Mouse (Mus musculus): ENCODE data around the gene Aqp6.
A peak's percentile ranks its signal among the peaks of the same experiment; 100 is the strongest.

Aqp6 gene

GRCm38 (mm10) chr15:99600986-99601822 lies at the start of gene Aqp6:
Gene Aqp6 (plus strand): TSS chr15:99601400.
- no peak for DNase-seq (ENCODE audit: low spot score)

- DNase-seq (ENCODE audit: low spot score), result no peak
Observed at GRCm38 (mm10) chr15:99553767-99554166, 47.4 kb upstream of the Aqp6 start.

GRCm38 (mm10) chr15:99558947-99559346 lies 42.3 kb upstream of the Aqp6 start:
- no peak for DNase-seq (ENCODE audit: low spot score)

GRCm38 (mm10) chr15:99560246-99560645 lies 41.0 kb upstream of the Aqp6 start:
- DNase-seq (ENCODE audit: low spot score), result no peak

- DNase-seq (ENCODE audit: low spot score), result no peak
Observed at GRCm38 (mm10) chr15:99567371-99567770, 33.8 kb upstream of the Aqp6 start.

- no peak for DNase-seq (ENCODE audit: low spot score)
Observed at GRCm38 (mm10) chr15:99568682-99569081, 32.5 kb upstream of the Aqp6 start.

GRCm38 (mm10) chr15:99569123-99569522 lies 32.1 kb upstream of the Aqp6 start:
- DNase-seq (ENCODE audit: low spot score), result no peak

GRCm38 (mm10) chr15:99578802-99579485 lies 22.3 kb upstream of the Aqp6 start, which contains the start of gene Aqp2:
Gene Aqp2 (plus strand): TSS chr15:99579055.
- DNase-seq (ENCODE audit: low spot score), result no peak

- no peak for DNase-seq (ENCODE audit: low spot score)
Observed at GRCm38 (mm10) chr15:99583463-99584344, 17.5 kb upstream of the Aqp6 start.

- DNase-seq (ENCODE audit: low spot score), result no peak
Observed at GRCm38 (mm10) chr15:99584407-99585202, 16.6 kb upstream of the Aqp6 start.

- no peak for DNase-seq (ENCODE audit: low spot score)
Observed at GRCm38 (mm10) chr15:99585741-99586140, 15.5 kb upstream of the Aqp6 start.

GRCm38 (mm10) chr15:99586525-99586924 lies 14.7 kb upstream of the Aqp6 start:
- DNase-seq (ENCODE audit: low spot score), result no peak

- DNase-seq (ENCODE audit: low spot score), result no peak
Observed at GRCm38 (mm10) chr15:99589237-99589636, 12.0 kb upstream of the Aqp6 start.

GRCm38 (mm10) chr15:99589704-99590103 lies 11.5 kb upstream of the Aqp6 start:
- no peak for DNase-seq (ENCODE audit: low spot score)

GRCm38 (mm10) chr15:99590429-99591084 lies 10.6 kb upstream of the Aqp6 start, which contains the start of gene Aqp5:
Gene Aqp5 (plus strand): TSS chr15:99590782.
- no peak for DNase-seq (ENCODE audit: low spot score)

- DNase-seq (ENCODE audit: low spot score), result no peak
Observed at GRCm38 (mm10) chr15:99592177-99592576, 9.0 kb upstream of the Aqp6 start.

GRCm38 (mm10) chr15:99592877-99593276 lies 8.3 kb upstream of the Aqp6 start:
- DNase-seq (ENCODE audit: low spot score), result no peak

- no peak for DNase-seq (ENCODE audit: low spot score)
Observed at GRCm38 (mm10) chr15:99594951-99595350, 6.2 kb upstream of the Aqp6 start.

GRCm38 (mm10) chr15:99596056-99596687 lies 5.0 kb upstream of the Aqp6 start:
- peak; percentile 67 for DNase-seq (ENCODE audit: low spot score)

GRCm38 (mm10) chr15:99596841-99597240 lies 4.4 kb upstream of the Aqp6 start:
- no peak for DNase-seq (ENCODE audit: low spot score)
